Mouse (Mus musculus) liver, postnatal 0 days (tissue): ENCODE measurements around the gene Unk.

Experiments used
- CTCF ChIP-seq: sonication (generic); IDR thresholded peaks from 2 replicates; pipeline ENCODE4 v1.5.1; 2016; ENCODE audit warnings: antibody characterized with exemption, low read depth
- EP300 ChIP-seq: IDR thresholded peaks from 2 replicates; pipeline ENCODE4 v1.6.1; 2016; ENCODE audit warnings: antibody characterized with exemption, low read depth, mild to moderate bottlenecking

GRCm38 (mm10) chr11:116043286-116043685 is 13.2 kb downstream of the Unk start:
- TF ChIP-seq CTCF (no peak), EP300 (no peak)
